Mouse (Mus musculus) ES-E14 (cell line): ENCODE results near the gene Gpr15.

Source experiments
- CHD2 ChIP-seq: IDR thresholded peaks from 2 replicates; pipeline ENCODE4 v1.6.1; 2014; ENCODE audit warnings: mild to moderate bottlenecking, low read depth, low read length, inconsistent platforms
- HCFC1 ChIP-seq: IDR thresholded peaks from 2 replicates; pipeline ENCODE4 v1.6.1; 2012; ENCODE audit warnings: low read length, inconsistent platforms, borderline replicate concordance; ENCODE audit not compliant: insufficient read depth
- MAFK ChIP-seq: IDR thresholded peaks from 2 replicates; pipeline ENCODE4 v1.6.1; 2014; ENCODE audit warnings: mild to moderate bottlenecking, low read depth, low read length, inconsistent platforms; ENCODE audit not compliant: insufficient read depth
- ZC3H11A ChIP-seq: IDR thresholded peaks from 2 replicates; pipeline ENCODE4 v1.6.1; 2012; ENCODE audit warnings: low read depth, mild to moderate bottlenecking, inconsistent platforms, low read length, borderline replicate concordance

GRCm38 (mm10) chr16:58685548-58686537 is 33.0 kb downstream of the Gpr15 start:
- TF ChIP-seq ZC3H11A (no peak), HCFC1 (no peak), CHD2 (no peak), MAFK (no peak)
